In the genomic region with DNA sequence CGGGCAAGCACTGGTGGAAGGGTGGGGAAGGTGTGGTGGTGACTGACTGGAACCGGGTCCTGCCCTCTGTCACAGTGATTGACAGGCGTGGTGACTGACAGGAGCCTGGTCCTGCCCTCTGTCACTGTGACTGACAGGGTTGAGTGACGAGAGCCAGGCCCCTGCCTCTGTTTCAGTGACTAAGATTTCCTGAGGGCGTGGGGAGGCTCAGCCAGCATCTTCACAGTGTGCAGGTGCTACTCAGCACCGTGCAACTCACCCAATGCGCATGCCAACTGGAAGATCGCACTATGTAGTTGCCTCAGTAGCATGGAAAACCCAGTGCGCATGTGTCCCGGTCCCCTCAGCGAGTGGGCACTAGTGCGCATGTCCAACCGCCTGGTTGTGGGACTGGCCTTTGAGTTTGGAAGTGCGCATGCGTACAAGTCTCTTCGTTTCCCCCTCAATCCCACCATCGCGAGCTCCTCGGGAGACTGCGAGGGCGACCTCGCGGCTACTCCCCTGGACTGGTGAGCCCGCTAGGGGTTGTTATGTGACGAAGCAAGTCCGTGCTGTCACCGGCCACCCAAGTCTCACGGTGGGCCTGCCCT, we compare ENCODE assay signal across 8 mouse cellular contexts. TPM values are rescaled to one million over a fixed set of nuclear protein-coding genes. Genes with fewer than 3 reads are reported as not detected.
DNase-seq lines count a peak whose midpoint lies in the region; ATAC-seq lines count a peak whose summit lies in the region.

No protein-coding gene starts in this region.

- H3K27me3 ChIP-seq in hindbrain, embryonic 12.5 days = no peaks in the 10 kb centered on the region

- H3K4me1 ChIP-seq in hindbrain, embryonic 12.5 days = peaks cover 11% of the 10 kb centered on the region

- peaks cover 8% of the 10 kb centered on the region for H3K36me3 ChIP-seq in hindbrain, embryonic 12.5 days

- peak overlapping the region; percentile 89 for H3K27ac ChIP-seq in hindbrain, embryonic 12.5 days

- peak overlapping the region; percentile 68 for H3K9ac ChIP-seq in hindbrain, embryonic 12.5 days

- ATAC-seq in hindbrain, embryonic 12.5 days (ENCODE audit: low FRiP score) = peak; percentile 96

- H3K4me2 ChIP-seq in hindbrain, embryonic 12.5 days (replicated peaks) = peak overlapping the region; percentile 100

- peaks cover 29% of the 10 kb centered on the region for H3K9me3 ChIP-seq in hindbrain, embryonic 12.5 days (replicated peaks)

- peak; percentile 98 for DNase-seq in MN1 (ENCODE audit: low spot score)
- DNase-seq in cerebellum, adult 8-10 months = peak; percentile 97
- peak; percentile 97 to 99 for DNase-seq in frontal cortex, adult 2 months (ENCODE audit: extremely low spot score in 1 of 2, low spot score in 1 of 2)
- DNase-seq in layer of hippocampus, postnatal 14 days (ENCODE audit: low spot score in 2 of 2) = peak; percentile 99
- peak; percentile 98 for DNase-seq in lung, postnatal 14 days
- DNase-seq in retina, adult 2 months (ENCODE audit: low read depth, low spot score) = peak; percentile 94
- DNase-seq in thymus, postnatal 36 days = peak; percentile 97

- peak overlapping the region; percentile 78 for H3K4me3 ChIP-seq in hindbrain, embryonic 12.5 days

- WGBS in hindbrain, embryonic 12.5 days = under 1% methylated on average over 28 of the region's 28 CpGs

RNA-seq across cellular contexts. Expression of a gene that starts 18.7 kb away (rescaled TPM):
- polyA plus RNA-seq in frontal cortex, adult 2 months (2012; rRNA removed) = 0.71 and 0.86 TPM in 2 replicates
- polyA plus RNA-seq in hindbrain, embryonic 12.5 days (2016; fragmentation: Nextera tagmentation; extraction: Ambion mirVana) = not detected in 2 replicates
- total RNA-seq in layer of hippocampus, postnatal 14 days (2021) = under 1 TPM; 0.37 to 0.64 TPM

RNA-seq across cellular contexts. Expression of a gene that starts 34.8 kb away (rescaled TPM):
- polyA plus RNA-seq in frontal cortex, adult 2 months (2012; rRNA removed) = 0.06 and 0.28 TPM in 2 replicates
- polyA plus RNA-seq in hindbrain, embryonic 12.5 days (2016; fragmentation: Nextera tagmentation; extraction: Ambion mirVana) = 0.39 TPM in 1 of 2 replicates, not detected in the other
- total RNA-seq in layer of hippocampus, postnatal 14 days (2021) = under 1 TPM; 0.17 to 0.25 TPM

RNA-seq across cellular contexts. Expression of a gene that starts 38.0 kb away (rescaled TPM):
- polyA plus RNA-seq in frontal cortex, adult 2 months (2012; rRNA removed) = 47.6 and 54.1 TPM in 2 replicates
- polyA plus RNA-seq in hindbrain, embryonic 12.5 days (2016; fragmentation: Nextera tagmentation; extraction: Ambion mirVana) = 23.3 TPM in 2 replicates
- total RNA-seq in layer of hippocampus, postnatal 14 days (2021) = 10 to 100 TPM; 65.6 to 66.3 TPM

Comparison
In these comparisons a context has a peak if more than half of its experiments do, and no peak if none do; other contexts are left out.
1. Peak in every context shown above with its lines: DNase-seq, ATAC-seq, H3K4me3 ChIP-seq and H3K27ac ChIP-seq.